Mouse (Mus musculus): ENCODE data around the gene Galnt13. TPM values are rescaled to one million over a fixed set of nuclear protein-coding genes. Genes with fewer than 3 reads are reported as not detected.
"Not testable (repeated sequence)": the region's sequence is repeated elsewhere in the genome, so short reads cannot be mapped to it uniquely, and the experiment has no call there.

Galnt13 gene
- total RNA-seq (2022): under 1 TPM in 1 of 4 experiments, not detected in 3; 0.25 TPM

DNA sequence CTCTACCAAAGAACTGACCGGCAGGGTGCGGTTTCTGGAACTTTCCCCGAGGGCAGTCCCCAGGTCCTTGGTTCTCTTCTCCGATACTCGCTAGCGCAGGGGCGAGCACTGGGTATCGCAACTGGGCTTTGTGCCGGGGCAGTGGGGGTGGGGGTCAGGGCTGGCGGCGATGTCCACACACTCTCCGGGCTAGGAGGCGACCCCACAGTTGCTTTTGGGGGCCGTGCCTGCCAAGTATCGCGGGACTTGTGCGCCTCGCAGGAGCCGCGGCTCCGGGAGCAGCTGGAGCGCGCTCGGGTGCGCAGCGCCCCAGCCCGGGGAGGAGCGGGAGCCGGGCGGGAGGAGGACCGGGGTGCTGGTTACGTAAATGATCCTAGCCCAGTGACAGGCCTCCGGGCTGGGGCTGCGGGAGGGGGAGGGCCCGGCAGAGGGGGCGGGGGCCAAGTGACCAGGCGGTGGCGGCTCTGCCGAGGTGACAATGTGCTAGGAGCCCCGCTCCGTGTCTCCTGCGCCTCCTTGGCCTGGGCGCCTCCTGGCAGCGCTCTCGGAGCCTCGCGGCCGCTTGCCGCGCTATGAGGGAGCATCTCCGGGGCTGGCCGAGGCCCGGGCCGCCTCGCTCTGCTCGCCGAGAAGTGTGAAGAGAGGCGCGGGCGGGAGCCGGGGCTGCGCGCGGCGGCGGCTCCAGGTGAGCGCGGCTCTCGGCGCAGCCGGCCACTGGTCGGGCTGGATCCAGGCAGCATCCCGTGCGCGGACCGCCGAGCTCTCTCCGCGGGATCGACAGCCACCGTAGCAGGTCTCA lies at the start of gene Galnt13:
Galnt13 (plus strand) TSS at position 381 of the 799 bp plus-strand sequence.
- DNase-seq (ENCODE audit: low spot score): no peak

- no peak for DNase-seq (ENCODE audit: low spot score)
Measured at GRCm38 (mm10) chr2:54431060-54431459, 5.1 kb upstream of the Galnt13 start.

DNA sequence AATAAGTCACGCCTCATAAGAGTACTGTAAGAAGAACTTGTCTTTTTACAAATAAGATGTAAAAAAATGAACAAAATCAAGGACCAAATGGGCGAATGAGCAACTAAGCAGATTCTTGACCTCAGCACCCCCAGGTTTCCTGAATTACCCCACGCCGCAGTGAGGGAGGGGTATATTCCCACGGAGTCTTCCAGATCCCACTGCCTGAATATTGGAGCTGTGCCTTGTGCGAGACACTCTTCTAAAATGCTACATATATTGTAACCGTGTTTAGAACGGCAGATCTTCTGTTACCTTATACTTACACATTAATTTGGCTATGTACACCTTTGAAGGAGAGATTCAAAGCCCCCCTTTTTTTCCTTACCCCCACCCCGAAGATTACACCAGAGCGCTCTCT lies 737 bp upstream of the Galnt13 start:
- DNase-seq (ENCODE audit: low spot score): no peak

GRCm38 (mm10) chr2:54436736-54437500 lies 801 bp downstream of the Galnt13 start:
- DNase-seq (ENCODE audit: low spot score): no peak

- no peak for DNase-seq (ENCODE audit: low spot score)
Measured at GRCm38 (mm10) chr2:54437501-54437830, 1.3 kb downstream of the Galnt13 start.

GRCm38 (mm10) chr2:54442734-54443500 lies 6.8 kb downstream of the Galnt13 start:
- DNase-seq (ENCODE audit: low spot score): no peak

GRCm38 (mm10) chr2:54483426-54483825 lies 47.3 kb downstream of the Galnt13 start:
- DNase-seq (ENCODE audit: low spot score): no peak

DNA sequence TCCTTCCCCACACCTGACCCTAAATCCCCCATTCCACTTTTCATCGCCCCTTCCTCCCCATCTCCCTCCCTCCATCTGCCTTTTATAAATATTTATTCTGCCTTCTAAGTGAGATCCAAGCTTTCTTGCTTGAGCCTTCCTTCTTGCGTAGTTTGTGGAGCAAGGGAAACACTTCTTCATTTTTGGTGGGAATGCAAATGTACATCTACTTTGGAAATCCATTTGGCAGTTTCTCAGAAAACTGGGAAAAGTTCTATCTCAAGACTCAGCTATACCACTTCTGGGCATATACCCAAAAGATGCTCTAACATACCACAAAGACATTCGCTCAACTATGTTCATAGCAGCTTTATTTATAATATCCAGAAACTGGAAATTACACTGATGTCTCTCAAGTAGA lies 86.9 kb downstream of the Galnt13 start:
- DNase-seq (ENCODE audit: low spot score): no peak

DNA sequence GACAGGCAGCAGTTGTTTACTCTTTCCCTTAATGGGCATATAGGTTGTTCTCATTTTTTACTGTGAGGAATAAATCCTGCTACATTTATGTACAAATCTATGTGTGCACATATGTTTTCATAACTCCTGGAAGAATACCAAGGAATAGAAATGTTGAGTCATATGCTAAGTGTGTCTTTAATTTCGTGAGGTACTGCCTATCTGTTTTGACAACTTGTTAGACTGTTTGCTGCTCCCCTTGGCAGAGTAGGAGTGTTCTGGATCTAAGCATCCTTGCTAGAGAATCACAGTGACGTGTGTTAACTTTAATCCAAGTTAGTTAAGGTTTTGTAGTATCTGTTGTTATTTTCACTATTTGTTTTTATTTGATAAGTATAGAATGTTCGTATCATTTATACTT lies 91.0 kb downstream of the Galnt13 start:
- DNase-seq (ENCODE audit: low spot score): no peak

DNA sequence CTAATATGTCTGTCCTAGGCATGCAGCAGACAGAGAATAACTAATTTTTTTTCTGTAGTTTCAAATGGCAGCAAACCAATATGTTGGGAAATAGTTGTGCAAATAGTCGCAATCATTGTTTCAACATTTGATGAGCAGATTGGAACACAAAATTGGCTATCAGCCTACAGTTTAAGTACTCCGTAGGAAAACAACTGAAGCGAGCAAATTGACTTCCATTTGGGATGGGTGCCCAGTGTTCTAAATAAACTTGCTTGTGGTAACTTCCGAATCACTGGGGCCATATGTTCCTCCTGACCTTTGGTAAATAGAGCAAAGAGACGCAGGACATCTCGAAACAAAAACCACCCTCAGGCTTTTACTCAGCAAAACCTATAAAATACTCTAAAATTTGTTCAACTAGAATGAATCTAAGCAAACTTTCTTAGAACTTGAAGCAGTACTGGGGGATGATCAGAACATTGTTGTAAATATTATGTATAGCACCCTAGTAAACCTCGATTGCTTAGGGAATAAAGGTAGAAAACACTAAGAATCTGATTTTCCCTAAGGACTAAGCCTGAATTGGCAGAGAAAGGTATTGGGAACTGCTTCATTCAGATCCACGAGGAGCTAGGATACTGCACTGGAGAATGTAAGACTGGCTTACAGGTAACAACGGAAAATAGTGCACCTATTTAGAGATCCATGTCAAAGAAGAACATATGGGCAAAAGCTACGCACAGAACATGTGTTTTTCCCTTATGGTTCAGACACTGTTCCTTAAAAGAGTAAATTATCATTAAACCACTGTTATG lies 122.4 kb downstream of the Galnt13 start:
- DNase-seq (ENCODE audit: low spot score): no peak

GRCm38 (mm10) chr2:54565068-54565467 lies 129.0 kb downstream of the Galnt13 start:
- no peak for DNase-seq (ENCODE audit: low spot score)

- DNase-seq (ENCODE audit: low spot score): no peak
Measured at GRCm38 (mm10) chr2:54567186-54567585, 131.1 kb downstream of the Galnt13 start.

- DNase-seq (ENCODE audit: low spot score): no peak
Measured at GRCm38 (mm10) chr2:54567632-54568031, 131.5 kb downstream of the Galnt13 start.

DNA sequence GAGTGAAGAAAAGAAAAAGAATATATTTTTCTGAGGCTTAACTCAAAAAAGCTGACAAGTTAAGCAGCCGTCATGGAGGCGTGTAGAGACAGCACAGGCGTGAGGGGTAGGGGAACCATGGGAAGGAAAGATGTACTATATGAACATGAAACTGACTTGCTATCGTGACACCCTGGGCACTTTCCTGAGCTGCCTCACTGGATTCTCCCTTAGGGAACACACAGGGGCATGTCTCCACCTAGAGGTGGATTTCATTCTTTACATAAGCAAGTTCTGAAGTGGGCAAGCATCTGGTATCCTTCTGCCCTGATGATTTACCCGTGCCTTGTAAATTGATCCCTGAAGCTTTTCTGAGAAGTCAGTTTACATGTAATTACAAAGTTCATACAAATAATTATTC lies 277.7 kb downstream of the Galnt13 start:
- not testable (repeated sequence) for DNase-seq (ENCODE audit: low spot score)

DNA sequence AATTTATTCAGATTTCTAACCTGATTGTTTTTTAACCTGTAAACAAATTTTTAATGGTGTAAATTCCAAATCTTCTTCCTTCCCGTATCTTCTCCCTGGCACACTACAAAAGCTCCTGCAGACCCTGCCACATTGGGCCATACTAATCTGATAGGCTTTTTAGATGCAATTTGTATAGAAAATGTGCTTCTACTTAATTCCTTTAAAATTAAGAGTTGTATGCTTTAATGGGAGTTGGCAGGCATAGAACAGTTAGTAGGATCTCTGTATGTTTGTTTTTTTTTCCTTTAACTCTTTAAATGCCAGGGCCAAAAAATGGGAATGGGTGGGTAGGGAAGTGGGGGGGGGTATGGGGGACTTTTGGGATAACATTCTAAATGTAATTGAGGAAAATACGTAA lies 315.1 kb downstream of the Galnt13 start:
- no peak for DNase-seq (ENCODE audit: low spot score)

DNA sequence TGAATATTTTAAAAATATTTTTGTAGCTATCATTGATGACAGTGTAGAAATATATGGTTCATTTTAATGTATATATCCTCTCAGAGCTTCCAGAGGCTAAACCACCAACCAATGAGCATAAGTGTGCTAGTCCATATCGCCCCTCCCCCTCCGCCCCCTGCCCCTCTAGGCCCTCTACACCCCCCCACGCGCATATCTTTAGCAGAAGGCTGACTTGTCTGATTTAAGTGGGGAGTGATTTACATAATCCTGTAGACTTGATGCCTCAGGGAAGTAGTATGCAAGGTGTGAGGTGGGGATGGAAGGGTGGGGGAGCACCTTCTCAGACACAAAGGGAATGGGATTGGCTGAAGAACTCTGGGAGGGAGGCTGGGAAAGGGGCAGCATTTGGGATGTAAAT lies 323.7 kb downstream of the Galnt13 start:
- DNase-seq (ENCODE audit: low spot score): no peak

- no peak for DNase-seq (ENCODE audit: low spot score)
Measured at GRCm38 (mm10) chr2:54778790-54779273, 342.7 kb downstream of the Galnt13 start.

- no peak for DNase-seq (ENCODE audit: low spot score)
Measured at GRCm38 (mm10) chr2:54813670-54814256, 377.6 kb downstream of the Galnt13 start.

DNA sequence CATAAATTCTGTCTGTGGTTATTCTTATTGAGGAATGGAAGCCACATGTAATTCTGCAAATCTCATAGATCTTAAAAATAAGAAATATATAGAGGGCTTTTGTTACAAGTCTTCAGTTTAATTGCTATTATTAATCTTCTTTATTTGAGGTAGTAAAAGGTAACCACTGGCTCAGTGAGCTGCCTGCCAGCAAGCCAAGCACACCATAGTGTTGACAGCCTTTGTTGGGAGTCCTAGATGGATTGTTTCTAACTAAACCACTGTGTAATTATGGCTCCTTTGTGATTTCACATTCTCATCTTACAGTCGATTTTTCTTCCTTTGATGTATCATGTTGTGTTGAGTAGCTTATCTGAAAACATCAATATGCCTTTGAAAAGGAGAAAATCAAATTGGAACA lies 405.1 kb downstream of the Galnt13 start:
- DNase-seq (ENCODE audit: low spot score): no peak

DNA sequence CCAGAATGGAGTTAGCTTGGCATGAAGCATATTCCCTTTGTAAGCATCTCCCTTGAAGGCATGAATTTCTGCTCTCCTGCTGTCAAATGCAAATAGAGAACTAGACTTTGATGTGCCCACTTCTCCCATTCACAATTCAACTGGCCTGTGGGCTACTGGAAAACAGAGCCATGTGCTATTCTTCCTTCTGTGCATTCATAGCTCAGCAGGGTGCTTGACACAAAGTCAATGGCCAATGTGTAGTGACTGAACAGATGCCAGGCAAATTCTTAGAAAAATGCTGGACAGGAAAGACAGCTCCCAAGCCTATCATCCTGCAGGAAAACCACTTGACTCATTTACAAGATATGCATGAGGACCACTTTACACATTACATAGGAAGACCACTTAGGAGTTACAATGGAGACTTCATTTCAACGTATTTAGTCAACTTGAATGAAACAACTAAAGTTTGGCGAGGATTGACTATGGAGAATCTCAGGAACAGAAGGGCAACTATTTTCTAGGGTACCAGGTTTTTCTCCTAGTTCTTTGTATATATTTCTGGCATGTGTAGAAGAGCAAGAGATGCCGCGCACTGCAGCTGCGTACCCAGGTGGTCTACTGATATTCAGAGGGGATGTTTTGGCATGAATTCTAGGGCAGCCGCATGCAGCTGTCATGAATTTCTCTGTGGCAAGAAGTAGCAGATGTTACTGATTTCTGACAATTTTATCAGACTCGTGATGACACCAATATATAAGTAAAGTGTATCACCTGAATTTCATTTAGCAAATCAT lies 470.4 kb downstream of the Galnt13 start:
- no peak for DNase-seq (ENCODE audit: low spot score)

Measured in heart, adult 8-10 months (tissue).